Mouse (Mus musculus) hindbrain, embryonic 16.5 days (tissue): ENCODE data around the gene Cacybp. TPM values are rescaled to one million over a fixed set of nuclear protein-coding genes. Genes with fewer than 3 reads are reported as not detected.

Source experiments
- ATAC-seq: fragments of 200-750 bp; cut with Nextera tagmentation; 2 replicates; pipeline ENCODE4 v1.8.0; 2017; ENCODE audit warnings: moderate TSS enrichment, moderate library complexity
- H3K27ac ChIP-seq: fragments of 300-500 bp; sonication (generic); 2 replicates; pipeline ENCODE4 v1.5.1; 2014; ENCODE audit warnings: low read depth, mild to moderate bottlenecking, control low read depth, low read length, moderate library complexity
- H3K27me3 ChIP-seq: fragments of 300-500 bp; sonication (generic); replicated peaks from 2 replicates; pipeline ENCODE4 v1.6.1; 2014; ENCODE audit warnings: low read length; ENCODE audit not compliant: control insufficient read depth, insufficient read depth
- H3K36me3 ChIP-seq: fragments of 300-500 bp; sonication (generic); 2 replicates; pipeline ENCODE4 v1.6.1; 2014; ENCODE audit warnings: mild to moderate bottlenecking, low read length, moderate library complexity, mixed read lengths; ENCODE audit not compliant: control insufficient read depth, insufficient read depth
- H3K4me1 ChIP-seq: fragments of 300-500 bp; sonication (generic); 2 replicates; pipeline ENCODE4 v1.6.1; 2014; ENCODE audit warnings: low read depth, low read length; ENCODE audit not compliant: control insufficient read depth, insufficient read depth
- H3K4me2 ChIP-seq: fragments of 300-500 bp; sonication (generic); 2 replicates; pipeline ENCODE4 v1.6.1; 2014; ENCODE audit warnings: mild to moderate bottlenecking, low read length, control low read depth, moderate library complexity
- H3K4me3 ChIP-seq: fragments of 300-500 bp; sonication (generic); 2 replicates; pipeline ENCODE4 v1.5.1; 2014; ENCODE audit warnings: mild to moderate bottlenecking, low read length, control low read depth, moderate library complexity
- H3K9ac ChIP-seq: fragments of 300-500 bp; sonication (generic); 2 replicates; pipeline ENCODE4 v1.6.1; 2014; ENCODE audit warnings: low read depth, mild to moderate bottlenecking, control low read depth, low read length, moderate library complexity
- H3K9me3 ChIP-seq: fragments of 300-500 bp; sonication (generic); 2 replicates; pipeline ENCODE4 v1.6.1; 2014; ENCODE audit warnings: mild to moderate bottlenecking, low read length, moderate library complexity; ENCODE audit not compliant: control insufficient read depth
- WGBS: fragments of 180-500 bp; shearing (Covaris S2); extraction: QIAGEN DNeasy Blood & Tissue Kit; methylation state at CpG from one replicate; pipeline ENCODE4 v1.1.7; 2014; 5-methylcytosine and 5-hydroxymethylcytosine counted together
- polyA plus RNA-seq: library from polyadenylated mRNA; unstranded; fragments of >200 nt; fragmentation: Nextera tagmentation; extraction: Ambion mirVana; gene quantifications from 2 replicates; pipeline ENCODE4 v1.2.1, GENCODE M21; 2015

Gene Cacybp
- polyA plus RNA-seq, 1 experiment from 2014 or later, result 294 TPM

- Histone ChIP-seq H3K4me3 (no peak overlapping the region), H3K9ac (no peak overlapping the region), H3K27me3 (no peaks in the 10 kb centered on the region), H3K9me3 (no peaks in the 10 kb centered on the region), H3K27ac (no peak overlapping the region), H3K36me3 (no peaks in the 10 kb centered on the region), H3K4me1 (no peaks in the 10 kb centered on the region), H3K4me2 (no peak overlapping the region)
- WGBS, result 85% methylated on average over 9 of the region's 9 CpGs
- no peak for ATAC-seq
These were observed 34.8 kb upstream of the Cacybp start for GRCm38 (mm10) chr1:160247473-160247872.

- Histone ChIP-seq H3K36me3 (no peaks in the 10 kb centered on the region), H3K9me3 (no peaks in the 10 kb centered on the region), H3K9ac (no peak overlapping the region), H3K4me1 (no peaks in the 10 kb centered on the region), H3K4me3 (no peak overlapping the region), H3K4me2 (no peak overlapping the region), H3K27ac (no peak overlapping the region), H3K27me3 (no peaks in the 10 kb centered on the region)
- ATAC-seq, result no peak
- WGBS, result 74% methylated on average over 4 of the region's 4 CpGs
These were observed 34.2 kb upstream of the Cacybp start for GRCm38 (mm10) chr1:160246844-160247243.

- no peaks in the 10 kb centered on the region for H3K36me3 ChIP-seq
- no peak overlapping the region for H3K4me2 ChIP-seq
- no peaks in the 10 kb centered on the region for H3K9me3 ChIP-seq
- no peaks in the 10 kb centered on the region for H3K27me3 ChIP-seq
- no peak overlapping the region for H3K4me3 ChIP-seq
- no peak overlapping the region for H3K27ac ChIP-seq
- ATAC-seq, result no peak
- 68% methylated on average over 2 of the region's 2 CpGs for WGBS
- H3K4me1 ChIP-seq, result no peaks in the 10 kb centered on the region
- H3K9ac ChIP-seq, result no peak overlapping the region
These were observed 33.3 kb upstream of the Cacybp start for GRCm38 (mm10) chr1:160245954-160246353.

GRCm38 (mm10) chr1:160244689-160245088 lies 32.0 kb upstream of the Cacybp start:
- H3K9ac ChIP-seq, result no peak overlapping the region
- H3K4me2 ChIP-seq, result no peak overlapping the region
- H3K27ac ChIP-seq, result no peak overlapping the region
- H3K27me3 ChIP-seq, result no peaks in the 10 kb centered on the region
- ATAC-seq, result no peak
- no peaks in the 10 kb centered on the region for H3K9me3 ChIP-seq
- 84% methylated on average over 5 of the region's 5 CpGs for WGBS
- H3K4me3 ChIP-seq, result no peak overlapping the region
- no peaks in the 10 kb centered on the region for H3K4me1 ChIP-seq
- no peaks in the 10 kb centered on the region for H3K36me3 ChIP-seq

- WGBS, result 86% methylated on average over 2 of the region's 2 CpGs
- Histone ChIP-seq H3K27ac (no peak overlapping the region), H3K36me3 (no peaks in the 10 kb centered on the region), H3K4me2 (no peak overlapping the region), H3K27me3 (no peaks in the 10 kb centered on the region), H3K9ac (no peak overlapping the region), H3K4me1 (no peaks in the 10 kb centered on the region), H3K9me3 (no peaks in the 10 kb centered on the region), H3K4me3 (no peak overlapping the region)
- no peak for ATAC-seq
These were observed 27.4 kb upstream of the Cacybp start for GRCm38 (mm10) chr1:160240091-160240490.

- Histone ChIP-seq H3K27ac (no peak overlapping the region), H3K36me3 (no peaks in the 10 kb centered on the region), H3K4me2 (no peak overlapping the region), H3K27me3 (no peaks in the 10 kb centered on the region), H3K4me3 (no peak overlapping the region), H3K9me3 (no peaks in the 10 kb centered on the region), H3K9ac (no peak overlapping the region), H3K4me1 (no peaks in the 10 kb centered on the region)
- no peak for ATAC-seq
- WGBS, result 94% methylated on average over 1 of the region's 1 CpGs
These were observed 26.3 kb upstream of the Cacybp start for GRCm38 (mm10) chr1:160238852-160239443.

GRCm38 (mm10) chr1:160237981-160238380 lies 25.3 kb upstream of the Cacybp start:
- no peaks in the 10 kb centered on the region for H3K9me3 ChIP-seq
- no peaks in the 10 kb centered on the region for H3K36me3 ChIP-seq
- no peaks in the 10 kb centered on the region for H3K4me1 ChIP-seq
- H3K9ac ChIP-seq, result no peak overlapping the region
- no peak overlapping the region for H3K4me3 ChIP-seq
- ATAC-seq, result no peak
- no peaks in the 10 kb centered on the region for H3K27me3 ChIP-seq
- no peak overlapping the region for H3K4me2 ChIP-seq
- no peak overlapping the region for H3K27ac ChIP-seq
- 91% methylated on average over 2 of the region's 2 CpGs for WGBS

GRCm38 (mm10) chr1:160233921-160234320 lies 21.2 kb upstream of the Cacybp start:
- Histone ChIP-seq H3K4me1 (no peaks in the 10 kb centered on the region), H3K36me3 (no peaks in the 10 kb centered on the region), H3K27ac (no peak overlapping the region), H3K27me3 (no peaks in the 10 kb centered on the region), H3K9me3 (no peaks in the 10 kb centered on the region), H3K9ac (no peak overlapping the region), H3K4me2 (no peak overlapping the region), H3K4me3 (no peak overlapping the region)
- ATAC-seq, result no peak

- no peak overlapping the region for H3K4me2 ChIP-seq
- H3K4me1 ChIP-seq, result no peaks in the 10 kb centered on the region
- H3K9me3 ChIP-seq, result no peaks in the 10 kb centered on the region
- H3K36me3 ChIP-seq, result no peaks in the 10 kb centered on the region
- H3K27ac ChIP-seq, result no peak overlapping the region
- 53% methylated on average over 3 of the region's 3 CpGs for WGBS
- no peak for ATAC-seq
- H3K9ac ChIP-seq, result no peak overlapping the region
- no peak overlapping the region for H3K4me3 ChIP-seq
- H3K27me3 ChIP-seq, result no peaks in the 10 kb centered on the region
These were observed 19.4 kb upstream of the Cacybp start for GRCm38 (mm10) chr1:160232113-160232512.

- no peak overlapping the region for H3K9ac ChIP-seq
- no peak overlapping the region for H3K4me2 ChIP-seq
- no peaks in the 10 kb centered on the region for H3K9me3 ChIP-seq
- H3K4me3 ChIP-seq, result no peak overlapping the region
- no peak overlapping the region for H3K27ac ChIP-seq
- no peak for ATAC-seq
- H3K36me3 ChIP-seq, result 0 out of 2 replicates have a peak, but pooled peaks cover 2% of the 10 kb centered on the region
- WGBS, result 48% methylated on average over 4 of the region's 4 CpGs
- H3K4me1 ChIP-seq, result no peaks in the 10 kb centered on the region
- H3K27me3 ChIP-seq, result no peaks in the 10 kb centered on the region
These were observed 18.3 kb upstream of the Cacybp start for GRCm38 (mm10) chr1:160231013-160231412.
